Mouse (Mus musculus): ENCODE measurements around the gene Mcm3. TPM values are rescaled to one million over a fixed set of nuclear protein-coding genes. Genes with fewer than 3 reads are reported as not detected.
A peak's percentile ranks its signal among the peaks of the same experiment; 100 is the strongest.

Mcm3 gene
- polyA plus RNA-seq, 1 experiment from 2014 or later: 28.3 TPM

DNA sequence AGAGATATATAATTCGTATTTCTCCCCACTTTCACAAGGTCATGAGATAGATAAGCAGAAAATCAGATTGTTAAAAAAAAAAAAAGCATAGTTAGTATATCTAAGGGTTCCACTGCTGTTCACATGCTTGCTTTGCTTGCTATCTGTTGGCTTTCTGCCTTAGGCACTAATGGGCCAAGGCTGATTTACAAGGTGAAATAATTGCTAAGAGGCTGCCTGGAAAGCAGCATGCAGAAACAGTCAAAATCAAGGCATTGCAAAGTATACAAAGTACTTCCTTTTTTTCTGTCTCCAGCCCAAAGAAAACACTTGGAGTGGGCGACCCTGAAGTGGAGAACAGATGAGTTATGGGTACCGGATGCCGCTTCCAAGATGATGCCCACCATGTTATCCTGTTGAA, 847 bp upstream of the Mcm3 start:
- DNase-seq (no peak), ATAC-seq (ENCODE audit: low FRiP score, low TSS enrichment) (no peak)
- H3K4me3 ChIP-seq (replicated peaks; ENCODE audit: low read depth, low read length): no peak overlapping the region
- H3K27me3 ChIP-seq (ENCODE audit: control insufficient read depth, insufficient read depth, low read length): no peaks in the 10 kb centered on the region
- H3K9me3 ChIP-seq (ENCODE audit: control insufficient read depth, low read length): no peaks in the 10 kb centered on the region
- no peaks in the 10 kb centered on the region for H3K36me3 ChIP-seq (ENCODE audit: control insufficient read depth, insufficient read depth, low read length)
- WGBS: 87% methylated on average over 4 of the region's 4 CpGs
- H3K9ac ChIP-seq (replicated peaks; ENCODE audit: low read length): no peak overlapping the region
- H3K4me1 ChIP-seq (ENCODE audit: control insufficient read depth, insufficient read depth, low read length): no peaks in the 10 kb centered on the region
- H3K4me2 ChIP-seq (ENCODE audit: low read length): no peak overlapping the region
- H3K27ac ChIP-seq (replicated peaks; ENCODE audit: low read depth, low read length): no peak overlapping the region

DNA sequence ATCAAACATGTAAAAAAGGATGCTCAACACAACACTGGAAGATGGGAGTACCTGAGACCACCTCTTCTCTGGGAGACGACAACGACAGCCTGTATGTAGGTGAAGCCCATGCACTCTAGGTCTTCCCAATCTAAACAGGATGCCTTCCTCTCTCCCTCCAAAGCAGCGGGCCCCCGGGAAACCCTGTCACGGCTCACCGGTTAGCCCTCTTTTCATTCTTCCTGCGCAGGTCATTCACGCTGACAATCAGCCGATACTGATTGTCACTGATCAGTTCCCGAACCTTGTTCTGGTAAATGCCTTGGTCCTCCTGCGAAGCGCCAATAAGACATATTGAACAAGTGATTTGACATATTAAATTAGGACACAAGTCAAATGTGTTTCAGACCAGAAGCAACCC, 2.5 kb downstream of the Mcm3 start:
- Histone ChIP-seq H3K9me3 (ENCODE audit: control insufficient read depth, low read length) (no peaks in the 10 kb centered on the region), H3K4me2 (ENCODE audit: low read length) (no peak overlapping the region), H3K4me1 (ENCODE audit: control insufficient read depth, insufficient read depth, low read length) (no peaks in the 10 kb centered on the region), H3K27me3 (ENCODE audit: control insufficient read depth, insufficient read depth, low read length) (no peaks in the 10 kb centered on the region), H3K36me3 (ENCODE audit: control insufficient read depth, insufficient read depth, low read length) (peaks cover 6% of the 10 kb centered on the region), H3K27ac (replicated peaks; ENCODE audit: low read depth, low read length) (no peak overlapping the region), H3K9ac (replicated peaks; ENCODE audit: low read length) (no peak overlapping the region), H3K4me3 (replicated peaks; ENCODE audit: low read depth, low read length) (no peak overlapping the region)
- DNase-seq (no peak), ATAC-seq (ENCODE audit: low FRiP score, low TSS enrichment) (no peak)
- 30% methylated on average over 12 of the region's 12 CpGs for WGBS

- Histone ChIP-seq H3K4me2 (ENCODE audit: low read length) (no peak overlapping the region), H3K36me3 (ENCODE audit: control insufficient read depth, insufficient read depth, low read length) (peaks cover 9% of the 10 kb centered on the region), H3K9ac (replicated peaks; ENCODE audit: low read length) (no peak overlapping the region), H3K4me3 (replicated peaks; ENCODE audit: low read depth, low read length) (no peak overlapping the region), H3K4me1 (ENCODE audit: control insufficient read depth, insufficient read depth, low read length) (no peaks in the 10 kb centered on the region), H3K9me3 (ENCODE audit: control insufficient read depth, low read length) (no peaks in the 10 kb centered on the region), H3K27ac (replicated peaks; ENCODE audit: low read depth, low read length) (no peak overlapping the region), H3K27me3 (ENCODE audit: control insufficient read depth, insufficient read depth, low read length) (no peaks in the 10 kb centered on the region)
- ATAC-seq (ENCODE audit: low FRiP score, low TSS enrichment) (no peak), DNase-seq (no peak)
- WGBS: 79% methylated on average over 9 of the region's 9 CpGs
Observed at GRCm38 (mm10) chr1:20817172-20817571, 2.9 kb downstream of the Mcm3 start.

DNA sequence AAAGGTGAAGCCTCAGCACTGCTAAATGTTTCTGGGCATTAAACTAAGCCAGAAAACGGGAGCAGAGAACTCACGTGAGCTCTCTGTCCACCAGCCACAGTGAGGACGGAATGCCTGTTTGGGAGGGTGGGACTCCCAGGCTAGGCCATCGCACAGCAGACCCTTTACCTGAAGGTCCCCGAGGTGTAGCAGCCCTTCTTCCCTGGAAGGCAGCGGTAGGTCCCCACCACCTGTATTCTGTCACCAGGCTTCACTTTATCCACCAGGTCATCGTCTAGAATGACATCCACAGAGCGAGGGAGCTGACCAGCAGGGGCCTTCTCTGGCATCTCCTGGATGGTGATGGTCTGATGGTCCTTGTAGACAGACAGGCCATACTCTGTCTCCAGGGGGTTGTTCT, 5.6 kb downstream of the Mcm3 start:
- Histone ChIP-seq H3K27me3 (ENCODE audit: control insufficient read depth, insufficient read depth, low read length) (no peaks in the 10 kb centered on the region), H3K27ac (replicated peaks; ENCODE audit: low read depth, low read length) (no peak overlapping the region), H3K4me3 (replicated peaks; ENCODE audit: low read depth, low read length) (no peak overlapping the region), H3K9me3 (ENCODE audit: control insufficient read depth, low read length) (no peaks in the 10 kb centered on the region), H3K4me2 (ENCODE audit: low read length) (no peak overlapping the region), H3K4me1 (ENCODE audit: control insufficient read depth, insufficient read depth, low read length) (no peaks in the 10 kb centered on the region), H3K9ac (replicated peaks; ENCODE audit: low read length) (no peak overlapping the region), H3K36me3 (ENCODE audit: control insufficient read depth, insufficient read depth, low read length) (peaks cover 12% of the 10 kb centered on the region)
- DNase-seq (no peak), ATAC-seq (ENCODE audit: low FRiP score, low TSS enrichment) (no peak)
- WGBS: 93% methylated on average over 8 of the region's 8 CpGs

- WGBS: 96% methylated on average over 10 of the region's 10 CpGs
- no peaks in the 10 kb centered on the region for H3K27me3 ChIP-seq (ENCODE audit: control insufficient read depth, insufficient read depth, low read length)
- H3K4me3 ChIP-seq (replicated peaks; ENCODE audit: low read depth, low read length): no peak overlapping the region
- no peak overlapping the region for H3K4me2 ChIP-seq (ENCODE audit: low read length)
- DNase-seq (no peak), ATAC-seq (ENCODE audit: low FRiP score, low TSS enrichment) (no peak)
- peaks cover 17% of the 10 kb centered on the region for H3K36me3 ChIP-seq (ENCODE audit: control insufficient read depth, insufficient read depth, low read length)
- no peak overlapping the region for H3K27ac ChIP-seq (replicated peaks; ENCODE audit: low read depth, low read length)
- no peak overlapping the region for H3K9ac ChIP-seq (replicated peaks; ENCODE audit: low read length)
- H3K4me1 ChIP-seq (ENCODE audit: control insufficient read depth, insufficient read depth, low read length): no peaks in the 10 kb centered on the region
- no peaks in the 10 kb centered on the region for H3K9me3 ChIP-seq (ENCODE audit: control insufficient read depth, low read length)
Observed at GRCm38 (mm10) chr1:20804526-20804925, 15.6 kb downstream of the Mcm3 start.

DNA sequence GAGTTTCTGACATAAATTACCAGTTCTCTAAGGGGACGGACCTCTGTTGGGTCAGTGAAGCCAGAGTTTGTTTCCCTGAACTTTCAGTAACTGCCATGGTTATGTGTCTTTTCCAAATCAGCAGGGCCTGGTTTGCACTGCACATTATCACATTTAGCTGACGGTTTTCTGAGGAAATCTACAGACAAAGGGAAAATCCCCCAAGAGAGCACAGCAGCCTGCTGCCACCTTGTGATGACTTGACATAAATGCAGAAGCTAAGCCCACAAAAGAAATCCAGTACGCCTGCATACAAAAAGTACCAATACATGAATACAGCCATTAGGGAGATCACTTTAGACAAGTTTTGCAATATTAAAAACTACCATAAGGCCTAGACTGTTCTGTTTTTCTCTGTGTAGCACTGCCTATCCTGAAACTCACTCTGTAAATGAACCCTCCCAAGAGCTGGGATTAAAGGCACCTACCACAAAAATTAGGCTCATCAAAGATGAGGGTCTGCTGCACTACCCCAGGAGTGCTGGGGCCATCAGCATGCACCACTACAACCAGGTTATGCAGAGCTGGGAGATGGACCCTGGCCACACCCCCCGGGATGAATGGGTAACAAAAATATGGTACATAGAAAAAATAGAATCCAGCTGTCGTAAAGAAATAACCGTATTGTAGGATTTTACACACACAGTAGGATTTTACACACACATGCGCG, 18.3 kb downstream of the Mcm3 start:
- Histone ChIP-seq H3K4me2 (ENCODE audit: low read length) (no peak overlapping the region), H3K4me3 (replicated peaks; ENCODE audit: low read depth, low read length) (no peak overlapping the region), H3K9me3 (ENCODE audit: control insufficient read depth, low read length) (no peaks in the 10 kb centered on the region), H3K4me1 (ENCODE audit: control insufficient read depth, insufficient read depth, low read length) (no peaks in the 10 kb centered on the region), H3K27ac (replicated peaks; ENCODE audit: low read depth, low read length) (peak overlapping the region; percentile 55; the same call in 1 of the 2 replicates), H3K9ac (replicated peaks; ENCODE audit: low read length) (no peak overlapping the region; the same call in 1 of the 2 replicates), H3K27me3 (ENCODE audit: control insufficient read depth, insufficient read depth, low read length) (no peaks in the 10 kb centered on the region), H3K36me3 (ENCODE audit: control insufficient read depth, insufficient read depth, low read length) (peaks cover 10% of the 10 kb centered on the region)
- peak; percentile 74 for ATAC-seq (ENCODE audit: low FRiP score, low TSS enrichment)
- DNase-seq: peak; percentile 89
- WGBS: 76% methylated on average over 8 of the region's 8 CpGs

DNA sequence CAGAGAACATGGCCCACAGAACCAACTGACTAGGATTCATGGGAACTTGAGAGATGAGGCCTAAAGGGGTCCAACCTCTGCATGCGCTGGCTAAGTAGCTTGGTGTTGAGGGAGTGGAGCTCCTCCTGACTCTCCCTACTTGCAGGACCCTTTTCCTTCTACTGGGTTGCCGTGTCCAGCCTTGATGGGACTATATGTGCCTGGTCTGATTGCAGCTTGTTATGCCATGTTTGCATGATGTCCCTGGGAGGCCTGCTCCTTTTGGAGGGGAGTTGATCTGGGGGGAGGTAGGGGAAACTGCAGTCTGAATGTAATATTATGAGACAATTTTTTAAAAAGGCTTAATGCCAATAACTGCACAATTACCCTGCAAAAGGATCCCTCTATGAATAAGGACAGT, 18.8 kb downstream of the Mcm3 start:
- H3K4me1 ChIP-seq (ENCODE audit: control insufficient read depth, insufficient read depth, low read length): no peaks in the 10 kb centered on the region
- no peak overlapping the region for H3K4me2 ChIP-seq (ENCODE audit: low read length)
- peak overlapping the region; percentile 55; the same call in 1 of the 2 replicates for H3K27ac ChIP-seq (replicated peaks; ENCODE audit: low read depth, low read length)
- no peaks in the 10 kb centered on the region for H3K9me3 ChIP-seq (ENCODE audit: control insufficient read depth, low read length)
- peak; percentile 8 for DNase-seq
- no peak overlapping the region; the same call in 1 of the 2 replicates for H3K9ac ChIP-seq (replicated peaks; ENCODE audit: low read length)
- H3K4me3 ChIP-seq (replicated peaks; ENCODE audit: low read depth, low read length): no peak overlapping the region
- H3K27me3 ChIP-seq (ENCODE audit: control insufficient read depth, insufficient read depth, low read length): no peaks in the 10 kb centered on the region
- ATAC-seq (ENCODE audit: low FRiP score, low TSS enrichment): no peak; the same call in 1 of the 2 replicates
- H3K36me3 ChIP-seq (ENCODE audit: control insufficient read depth, insufficient read depth, low read length): peaks cover 4% of the 10 kb centered on the region; the same call in 1 of the 2 replicates
- 93% methylated on average over 2 of the region's 2 CpGs for whole genome bisulfite sequencing

GRCm38 (mm10) chr1:20795178-20795577, 24.9 kb downstream of the Mcm3 start:
- DNase-seq: no peak
- H3K9ac ChIP-seq (replicated peaks; ENCODE audit: low read length): no peak overlapping the region
- no peaks in the 10 kb centered on the region for H3K9me3 ChIP-seq (ENCODE audit: control insufficient read depth, low read length)
- H3K4me3 ChIP-seq (replicated peaks; ENCODE audit: low read depth, low read length): no peak overlapping the region
- no peak for ATAC-seq (ENCODE audit: low FRiP score, low TSS enrichment)
- no peaks in the 10 kb centered on the region for H3K27me3 ChIP-seq (ENCODE audit: control insufficient read depth, insufficient read depth, low read length)
- H3K4me1 ChIP-seq (ENCODE audit: control insufficient read depth, insufficient read depth, low read length): no peaks in the 10 kb centered on the region
- H3K4me2 ChIP-seq (ENCODE audit: low read length): no peak overlapping the region
- WGBS: 94% methylated on average over 5 of the region's 5 CpGs
- no peaks in the 10 kb centered on the region for H3K36me3 ChIP-seq (ENCODE audit: control insufficient read depth, insufficient read depth, low read length)
- no peak overlapping the region for H3K27ac ChIP-seq (replicated peaks; ENCODE audit: low read depth, low read length)

GRCm38 (mm10) chr1:20794760-20795159, 25.4 kb downstream of the Mcm3 start:
- no peak overlapping the region for H3K27ac ChIP-seq (replicated peaks; ENCODE audit: low read depth, low read length)
- H3K9ac ChIP-seq (replicated peaks; ENCODE audit: low read length): no peak overlapping the region
- H3K36me3 ChIP-seq (ENCODE audit: control insufficient read depth, insufficient read depth, low read length): no peaks in the 10 kb centered on the region
- WGBS: 97% methylated on average over 4 of the region's 4 CpGs
- no peak overlapping the region for H3K4me3 ChIP-seq (replicated peaks; ENCODE audit: low read depth, low read length)
- ATAC-seq (ENCODE audit: low FRiP score, low TSS enrichment) (no peak), DNase-seq (no peak)
- no peaks in the 10 kb centered on the region for H3K27me3 ChIP-seq (ENCODE audit: control insufficient read depth, insufficient read depth, low read length)
- H3K4me2 ChIP-seq (ENCODE audit: low read length): no peak overlapping the region
- H3K9me3 ChIP-seq (ENCODE audit: control insufficient read depth, low read length): no peaks in the 10 kb centered on the region
- H3K4me1 ChIP-seq (ENCODE audit: control insufficient read depth, insufficient read depth, low read length): no peaks in the 10 kb centered on the region

Measured in midbrain, embryonic 14.5 days (tissue).